Mouse (Mus musculus) T-cell, adult 2 months (primary cell): ENCODE results near the gene Btn2a2.

Experiments used
- DNase-seq: peaks from one replicate; pipeline ENCODE4 v3.0.0; 2022; ENCODE audit warnings: low spot score

Gene Btn2a2

GRCm38 (mm10) chr13:23521703-23522102, 33.0 kb upstream of the Btn2a2 start:
- DNase-seq = peak; percentile 84

- peak; percentile 78 for DNase-seq
These were observed 30.8 kb upstream of the Btn2a2 start for GRCm38 (mm10) chr13:23519416-23519815.

GRCm38 (mm10) chr13:23518885-23519284, 30.2 kb upstream of the Btn2a2 start:
- DNase-seq = peak; percentile 81

GRCm38 (mm10) chr13:23518295-23518603, 29.6 kb upstream of the Btn2a2 start:
- no peak for DNase-seq

- peak; percentile 86 for DNase-seq
These were observed 29.1 kb upstream of the Btn2a2 start for GRCm38 (mm10) chr13:23517603-23518294.

- DNase-seq = peak; percentile 75
These were observed 28.4 kb upstream of the Btn2a2 start for GRCm38 (mm10) chr13:23516822-23517602.

- no peak for DNase-seq
These were observed 27.4 kb upstream of the Btn2a2 start for GRCm38 (mm10) chr13:23515826-23516620.

GRCm38 (mm10) chr13:23515281-23515680, 26.6 kb upstream of the Btn2a2 start:
- no peak for DNase-seq

- DNase-seq = no peak
These were observed 24.9 kb upstream of the Btn2a2 start for GRCm38 (mm10) chr13:23513517-23513916.

GRCm38 (mm10) chr13:23510127-23510526, 21.5 kb upstream of the Btn2a2 start:
- DNase-seq = no peak

- no peak for DNase-seq
These were observed 18.3 kb upstream of the Btn2a2 start for GRCm38 (mm10) chr13:23506819-23507515.

GRCm38 (mm10) chr13:23506351-23506750, 17.7 kb upstream of the Btn2a2 start:
- peak; percentile 48 for DNase-seq

- DNase-seq = no peak
These were observed 17.1 kb upstream of the Btn2a2 start for GRCm38 (mm10) chr13:23505662-23506345.

GRCm38 (mm10) chr13:23503797-23504196, 15.1 kb upstream of the Btn2a2 start:
- DNase-seq = peak; percentile 59

GRCm38 (mm10) chr13:23502916-23503315, 14.3 kb upstream of the Btn2a2 start:
- DNase-seq = no peak

- DNase-seq = no peak
These were observed 13.4 kb upstream of the Btn2a2 start for GRCm38 (mm10) chr13:23502031-23502567.

GRCm38 (mm10) chr13:23501511-23501910, 12.9 kb upstream of the Btn2a2 start:
- no peak for DNase-seq

GRCm38 (mm10) chr13:23500424-23501200, 12.0 kb upstream of the Btn2a2 start:
- peak; percentile 81 for DNase-seq

- no peak for DNase-seq
These were observed 11.3 kb upstream of the Btn2a2 start for GRCm38 (mm10) chr13:23499943-23500342.

GRCm38 (mm10) chr13:23498653-23499052, 10.0 kb upstream of the Btn2a2 start:
- DNase-seq = no peak
